Mouse (Mus musculus) megakaryocyte, embryonic 14.5 days (primary cell): Measurements from ENCODE around the gene Slc6a9. TPM values are rescaled to one million over a fixed set of nuclear protein-coding genes. Genes with fewer than 3 reads are reported as not detected.
A peak's percentile ranks its signal among the peaks of the same experiment; 100 is the strongest.

ENCODE experiments used
- H3K27me3 ChIP-seq: replicated peaks from 2 replicates; pipeline ENCODE3; 2012; ENCODE audit warnings: inconsistent platforms
- H3K36me3 ChIP-seq: replicated peaks from 2 replicates; pipeline ENCODE3; 2012; ENCODE audit warnings: low read length, inconsistent platforms, mixed read lengths
- H3K4me1 ChIP-seq: 2 replicates; pipeline ENCODE4 v1.6.1; 2012; ENCODE audit warnings: inconsistent platforms
- H3K4me3 ChIP-seq: replicated peaks from 2 replicates; pipeline ENCODE3; 2012; ENCODE audit warnings: moderate library complexity, mild to moderate bottlenecking, inconsistent platforms
- H3K9me3 ChIP-seq: 2 replicates; pipeline ENCODE4 v1.6.1; 2012; ENCODE audit warnings: inconsistent platforms
- FLI1 ChIP-seq: IDR thresholded peaks from 2 replicates; pipeline ENCODE4 v1.6.1; 2012; ENCODE audit warnings: low read length, inconsistent platforms, mixed read lengths
- GATA1 ChIP-seq: IDR thresholded peaks from 3 replicates; pipeline ENCODE4 v1.6.1; 2012; ENCODE audit warnings: mixed read lengths, low read length, inconsistent platforms, borderline replicate concordance
- polyA plus RNA-seq: library from polyadenylated mRNA; stranded (reverse); fragments of >175 nt; gene quantifications from 2 replicates; pipeline ENCODE4 v1.2.3, GENCODE M21; 2012; ENCODE audit warnings: low replicate concordance; ENCODE audit not compliant: insufficient read depth

Slc6a9 gene
- polyA plus RNA-seq: 8.5 and 9.7 TPM in 2 replicates

DNA sequence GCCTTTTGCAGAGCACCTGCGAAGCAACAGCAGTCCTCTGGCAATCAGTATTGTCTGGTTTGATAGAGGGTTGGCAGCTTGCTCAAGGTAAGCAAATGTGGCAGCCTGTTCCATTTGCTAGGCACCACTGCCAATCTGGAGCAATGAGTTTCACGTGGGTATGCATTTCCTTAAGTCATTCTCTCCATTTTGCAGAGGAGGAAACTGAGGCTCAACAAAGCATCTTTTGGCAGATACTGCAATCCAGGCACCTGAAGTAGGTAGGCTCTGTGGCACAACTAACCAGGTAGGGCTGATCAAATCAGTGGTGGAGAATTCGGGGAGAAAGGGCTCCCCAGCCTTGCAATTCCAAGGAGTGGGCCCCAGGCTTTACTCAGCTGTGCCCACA is at the start of gene Slc6a9:
TSS of gene Slc6a9 (plus strand) at position 50 of the 388 bp plus-strand sequence.
- Histone ChIP-seq H3K4me1 (peaks cover 76% of the 10 kb centered on the region), H3K36me3 (no peaks in the 10 kb centered on the region)
- TF ChIP-seq GATA1 (no peak), FLI1 (no peak)

DNA sequence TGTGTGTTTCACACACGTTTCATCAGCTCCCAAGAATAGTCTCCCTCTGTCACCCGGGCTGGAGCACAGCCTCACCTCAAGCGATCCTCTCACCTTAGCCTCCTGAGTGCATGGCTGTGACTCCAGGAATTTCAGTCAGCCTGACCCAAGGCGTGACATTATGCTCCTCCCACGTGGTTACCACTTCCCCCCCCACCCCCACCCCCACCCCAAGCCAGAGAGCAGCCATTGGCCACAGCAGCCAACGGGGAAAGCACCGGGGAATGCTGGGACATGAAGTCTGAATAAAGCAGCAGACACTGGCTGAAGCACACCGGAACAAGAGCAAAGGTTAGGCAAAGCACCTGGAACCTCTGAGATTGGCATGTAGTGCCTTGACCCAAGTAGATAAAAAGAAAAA is 47.3 kb upstream of the Slc6a9 start:
- peak overlapping the region; percentile 62 for H3K4me3 ChIP-seq
- TF ChIP-seq FLI1 (no peak), GATA1 (no peak)

More for the DNA sequence above, at the start of gene Slc6a9:
- Histone ChIP-seq H3K9me3 (no peaks in the 10 kb centered on the region), H3K27me3 (peaks cover 58% of the 10 kb centered on the region), H3K4me3 (peak within 1 kb of the TSS; percentile 94)

DNA sequence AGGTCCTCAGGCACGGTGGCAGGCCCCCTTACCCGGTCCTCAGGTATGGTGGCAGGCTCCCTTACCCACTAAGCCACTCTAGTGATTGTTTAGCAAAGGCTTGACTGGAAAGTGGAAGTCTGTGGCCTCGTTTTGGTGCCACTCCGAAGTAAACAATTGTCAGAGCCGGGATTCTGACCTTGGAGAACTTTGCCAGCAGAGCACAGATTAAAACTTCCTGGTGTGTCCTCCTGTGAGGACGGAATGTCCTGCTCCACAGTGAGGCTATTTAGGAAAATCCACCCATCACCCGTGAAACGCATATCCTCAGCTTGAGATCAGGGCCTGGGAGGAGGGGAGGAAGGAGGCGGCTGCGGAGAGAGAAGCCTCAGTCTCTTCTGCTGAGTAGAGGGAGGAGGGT is 46.0 kb upstream of the Slc6a9 start:
- peaks cover 10% of the 10 kb centered on the region for H3K9me3 ChIP-seq
- no peaks in the 10 kb centered on the region for H3K36me3 ChIP-seq
- H3K27me3 ChIP-seq: peaks cover 13% of the 10 kb centered on the region
- TF ChIP-seq FLI1 (no peak), GATA1 (no peak)
- H3K4me3 ChIP-seq: no peak overlapping the region
- H3K4me1 ChIP-seq: no peaks in the 10 kb centered on the region; the same call in 1 of the 2 replicates

More for the DNA sequence above, 47.3 kb upstream of the Slc6a9 start:
- peaks cover 10% of the 10 kb centered on the region for H3K9me3 ChIP-seq
- no peaks in the 10 kb centered on the region for H3K36me3 ChIP-seq
- H3K27me3 ChIP-seq: peaks cover 13% of the 10 kb centered on the region
- H3K4me1 ChIP-seq: no peaks in the 10 kb centered on the region

DNA sequence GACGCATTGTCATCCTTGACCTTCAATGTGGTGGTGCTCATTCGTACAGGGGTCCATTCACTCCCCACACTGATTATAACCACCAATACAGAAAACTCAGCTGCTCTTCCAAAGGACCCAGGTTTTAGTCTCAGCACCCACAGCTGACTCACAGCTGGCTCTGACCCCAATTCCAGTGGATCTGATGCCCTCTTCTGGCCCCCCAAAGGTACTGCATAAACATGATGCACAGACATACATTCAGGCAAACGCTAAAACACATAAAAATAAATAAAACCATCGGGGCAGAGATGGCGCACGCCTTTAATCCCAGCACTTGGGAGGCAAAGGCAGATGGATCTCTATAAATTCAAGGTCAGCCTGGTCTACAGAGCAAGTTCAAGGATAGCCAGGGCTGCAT is 34.4 kb upstream of the Slc6a9 start:
- Histone ChIP-seq H3K36me3 (no peaks in the 10 kb centered on the region), H3K4me1 (no peaks in the 10 kb centered on the region), H3K4me3 (no peak overlapping the region), H3K9me3 (peaks cover 6% of the 10 kb centered on the region), H3K27me3 (peaks cover 6% of the 10 kb centered on the region)
- TF ChIP-seq GATA1 (no peak), FLI1 (no peak)

DNA sequence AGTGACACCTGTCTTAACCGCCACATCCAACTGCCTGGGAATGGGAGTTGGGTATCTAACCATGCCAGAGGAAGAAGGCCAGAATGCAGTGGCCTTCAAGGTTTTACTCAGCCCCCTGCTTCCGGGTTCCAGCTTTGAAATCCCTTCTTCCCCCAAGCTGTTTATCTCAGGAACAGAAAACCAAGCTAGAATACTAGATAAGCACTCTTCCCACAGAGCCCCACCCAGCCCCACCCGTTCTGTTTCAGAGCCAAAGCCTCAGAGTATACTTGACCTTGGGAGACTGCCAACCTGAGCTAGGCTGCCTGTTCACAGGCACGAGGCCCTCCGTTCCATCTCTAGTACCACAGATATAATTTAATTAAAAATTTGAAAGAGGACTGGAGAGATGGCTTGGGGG is 27.3 kb upstream of the Slc6a9 start:
- Histone ChIP-seq H3K4me1 (peaks cover 5% of the 10 kb centered on the region), H3K9me3 (no peaks in the 10 kb centered on the region), H3K36me3 (no peaks in the 10 kb centered on the region), H3K27me3 (peaks cover 18% of the 10 kb centered on the region), H3K4me3 (no peak overlapping the region)
- TF ChIP-seq GATA1 (no peak), FLI1 (no peak)

DNA sequence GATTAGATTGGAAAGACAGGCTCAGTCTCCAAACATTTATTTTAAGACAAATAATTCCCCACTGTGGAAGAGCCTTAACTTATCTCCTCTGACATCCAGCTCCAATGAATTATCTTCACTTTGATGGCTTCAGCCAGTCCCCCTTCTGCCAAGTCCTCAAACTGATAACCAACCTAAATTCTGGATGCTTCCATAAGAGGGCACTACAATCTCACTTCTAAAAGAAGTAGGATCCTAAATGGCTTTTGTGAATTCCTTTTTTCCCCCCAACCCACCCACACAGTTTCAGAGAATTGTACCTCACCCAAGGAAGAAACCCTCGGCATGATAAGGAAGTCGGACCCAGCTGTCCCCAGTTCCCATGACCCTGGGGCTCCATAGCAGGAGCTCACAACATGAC is 23.4 kb upstream of the Slc6a9 start:
- H3K4me3 ChIP-seq: no peak overlapping the region
- H3K9me3 ChIP-seq: peaks cover 11% of the 10 kb centered on the region
- H3K36me3 ChIP-seq: no peaks in the 10 kb centered on the region
- peaks cover 10% of the 10 kb centered on the region for H3K4me1 ChIP-seq
- no peak for TF ChIP-seq GATA1
- no peak for TF ChIP-seq FLI1
- H3K27me3 ChIP-seq: peaks cover 28% of the 10 kb centered on the region

DNA sequence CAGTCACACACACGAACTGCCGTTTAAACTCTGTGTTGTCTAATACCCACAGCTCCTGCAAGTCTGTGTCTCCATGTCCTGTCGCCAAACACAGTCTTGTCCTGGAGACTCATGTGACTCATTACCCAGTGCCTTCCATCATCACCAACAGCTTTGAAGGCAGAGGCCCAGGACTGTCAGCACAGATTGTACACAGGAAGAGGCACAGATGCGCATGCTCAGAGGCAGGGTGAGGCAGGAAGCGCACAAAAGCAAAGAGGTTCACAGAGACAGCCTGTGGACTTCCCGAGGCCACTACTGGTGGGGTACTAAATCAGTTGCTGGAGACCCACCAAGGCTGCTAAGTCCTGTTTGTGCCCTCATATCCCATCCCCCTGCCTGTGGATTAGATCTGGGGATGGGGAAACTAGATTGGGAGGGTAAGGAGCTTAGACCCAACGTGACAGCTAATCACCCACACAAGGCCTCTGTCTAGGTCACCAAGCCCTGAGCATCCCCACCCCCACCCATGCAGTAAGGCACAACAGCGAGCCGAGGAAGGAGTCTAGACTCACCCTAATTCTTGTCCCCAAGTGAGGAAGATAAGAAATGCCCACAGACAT is 20.6 kb upstream of the Slc6a9 start:
- no peak for TF ChIP-seq FLI1
- TF ChIP-seq GATA1: no peak
- H3K36me3 ChIP-seq: no peaks in the 10 kb centered on the region
- H3K4me3 ChIP-seq: no peak overlapping the region
- peaks cover 5% of the 10 kb centered on the region; the same call in 1 of the 2 replicates for H3K4me1 ChIP-seq
- peaks cover 26% of the 10 kb centered on the region for H3K9me3 ChIP-seq
- H3K27me3 ChIP-seq: peaks cover 26% of the 10 kb centered on the region

DNA sequence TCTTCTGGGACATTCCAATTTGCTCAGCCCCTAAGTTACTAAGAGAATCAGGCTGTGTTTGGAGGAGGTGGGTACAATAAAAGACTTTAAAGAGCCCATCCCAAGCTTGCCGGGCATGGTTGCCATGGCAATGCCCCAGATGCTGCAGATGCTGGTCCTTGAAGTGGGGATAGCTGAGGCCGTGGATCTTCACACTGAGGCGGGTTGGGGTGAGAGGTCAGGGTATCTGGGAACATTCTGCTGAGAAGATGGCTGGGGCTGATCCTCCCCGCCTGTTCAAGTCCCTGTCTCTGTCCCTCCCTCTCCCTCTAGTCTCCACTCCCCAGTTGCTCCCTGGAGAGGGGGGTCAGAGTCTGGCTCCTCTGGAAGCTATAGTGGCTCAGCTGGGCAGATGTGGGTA is 20.0 kb upstream of the Slc6a9 start:
- no peak overlapping the region for H3K4me3 ChIP-seq
- H3K36me3 ChIP-seq: no peaks in the 10 kb centered on the region
- TF ChIP-seq FLI1 (no peak), GATA1 (no peak)
- H3K9me3 ChIP-seq: peaks cover 26% of the 10 kb centered on the region
- H3K27me3 ChIP-seq: peaks cover 26% of the 10 kb centered on the region
- H3K4me1 ChIP-seq: peaks cover 5% of the 10 kb centered on the region; the same call in 1 of the 2 replicates

DNA sequence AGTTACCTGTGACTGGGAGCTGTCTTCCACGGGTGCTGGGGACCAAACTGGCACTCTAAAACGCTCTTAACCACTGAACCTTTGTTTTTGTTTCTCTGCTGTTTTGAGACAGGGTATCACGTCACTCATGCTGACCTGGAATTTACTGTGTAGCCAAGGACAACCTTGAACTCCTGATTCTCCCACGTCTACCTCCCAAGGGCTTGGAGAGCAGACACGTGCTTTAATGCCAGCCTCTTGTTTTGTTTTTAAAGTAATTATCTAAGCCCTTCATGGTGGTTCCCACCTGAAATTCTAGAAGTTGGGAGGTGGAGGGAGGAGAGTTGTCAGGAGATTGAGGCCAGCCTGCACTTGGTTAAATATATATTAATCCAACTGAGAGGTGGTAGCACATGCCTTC is 17.5 kb upstream of the Slc6a9 start:
- peaks cover 5% of the 10 kb centered on the region; the same call in 1 of the 2 replicates for H3K4me1 ChIP-seq

DNA sequence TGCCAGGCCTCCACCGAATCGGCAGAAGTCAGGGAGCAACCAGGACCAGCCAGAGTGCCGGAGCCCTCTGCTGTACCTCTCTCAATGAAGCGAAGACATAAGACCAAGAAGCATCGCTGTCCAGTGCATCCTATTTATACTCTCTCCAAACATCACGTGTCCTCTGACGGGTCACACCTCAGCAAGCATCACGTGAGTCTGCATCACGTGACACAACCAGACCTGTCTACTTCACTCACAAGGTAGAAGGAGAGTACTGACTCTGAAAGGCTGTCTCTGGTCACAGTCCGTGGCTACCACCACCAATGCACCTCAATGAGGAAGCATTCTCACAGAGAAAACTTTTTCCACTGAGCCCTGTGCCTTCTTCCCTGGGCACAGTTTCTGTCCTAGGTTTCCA is 16.3 kb upstream of the Slc6a9 start:
- TF ChIP-seq GATA1 (no peak), FLI1 (no peak)
- peaks cover 27% of the 10 kb centered on the region for H3K27me3 ChIP-seq

More for the DNA sequence above, 17.5 kb upstream of the Slc6a9 start:
- no peak for TF ChIP-seq GATA1
- TF ChIP-seq FLI1: no peak
- H3K4me3 ChIP-seq: no peak overlapping the region
- peaks cover 32% of the 10 kb centered on the region for H3K9me3 ChIP-seq
- H3K27me3 ChIP-seq: peaks cover 26% of the 10 kb centered on the region
- H3K36me3 ChIP-seq: no peaks in the 10 kb centered on the region

More for the DNA sequence above, 16.3 kb upstream of the Slc6a9 start:
- Histone ChIP-seq H3K4me3 (no peak overlapping the region), H3K4me1 (peaks cover 5% of the 10 kb centered on the region; the same call in 1 of the 2 replicates), H3K36me3 (no peaks in the 10 kb centered on the region), H3K9me3 (peaks cover 32% of the 10 kb centered on the region)
